Mouse (Mus musculus) megakaryocyte, embryonic 14.5 days (primary cell): ENCODE measurements around the gene Synrg.

ENCODE experiments used
- FLI1 ChIP-seq: IDR thresholded peaks from 2 replicates; pipeline ENCODE4 v1.6.1; 2012; ENCODE audit warnings: low read length, inconsistent platforms, mixed read lengths
- GATA1 ChIP-seq: IDR thresholded peaks from 3 replicates; pipeline ENCODE4 v1.6.1; 2012; ENCODE audit warnings: mixed read lengths, low read length, inconsistent platforms, borderline replicate concordance

GRCm38 (mm10) chr11:83938556-83938955 lies 25.7 kb upstream of the Synrg start:
- TF ChIP-seq GATA1 (no peak), FLI1 (no peak)
